Mouse (Mus musculus) intestine, embryonic 16.5 days (tissue): ENCODE measurements around the gene Twf2. TPM values are rescaled to one million over a fixed set of nuclear protein-coding genes. Genes with fewer than 3 reads are reported as not detected.
"Not testable (repeated sequence)": the region's sequence is repeated elsewhere in the genome, so short reads cannot be mapped to it uniquely, and the experiment has no call there.

Experiments used
- ATAC-seq: fragments of 200-750 bp; cut with Nextera tagmentation; 2 replicates; pipeline ENCODE4 v1.8.0; 2017; ENCODE audit warnings: moderate TSS enrichment, moderate library complexity
- H3K27ac ChIP-seq: fragments of 300-500 bp; sonication (generic); 2 replicates; pipeline ENCODE4 v1.5.1; 2014; ENCODE audit warnings: mild to moderate bottlenecking, low read length
- H3K27me3 ChIP-seq: fragments of 300-500 bp; sonication (generic); replicated peaks from 2 replicates; pipeline ENCODE4 v1.6.1; 2014; ENCODE audit warnings: low read length, control low read depth, mixed read lengths; ENCODE audit not compliant: control insufficient read depth, insufficient read depth
- H3K36me3 ChIP-seq: fragments of 300-500 bp; sonication (generic); 2 replicates; pipeline ENCODE4 v1.6.1; 2014; ENCODE audit warnings: low read length, control low read depth; ENCODE audit not compliant: control insufficient read depth, insufficient read depth
- H3K4me1 ChIP-seq: fragments of 300-500 bp; sonication (generic); 2 replicates; pipeline ENCODE4 v1.6.1; 2014; ENCODE audit warnings: low read length, control low read depth, mixed read lengths; ENCODE audit not compliant: control insufficient read depth, insufficient read depth
- H3K4me2 ChIP-seq: fragments of 300-500 bp; sonication (generic); 2 replicates; pipeline ENCODE4 v1.6.1; 2014; ENCODE audit warnings: low read depth, low read length, control low read depth
- H3K4me3 ChIP-seq: fragments of 300-500 bp; sonication (generic); 2 replicates; pipeline ENCODE4 v1.5.1; 2014; ENCODE audit warnings: mild to moderate bottlenecking, low read length
- H3K9ac ChIP-seq: fragments of 300-500 bp; sonication (generic); 2 replicates; pipeline ENCODE4 v1.6.1; 2014; ENCODE audit warnings: low read depth, low read length
- H3K9me3 ChIP-seq: fragments of 300-500 bp; sonication (generic); 2 replicates; pipeline ENCODE4 v1.6.1; 2016; ENCODE audit warnings: low read length, control low read depth; ENCODE audit not compliant: control insufficient read depth
- WGBS: fragments of 180-500 bp; shearing (Covaris S2); extraction: QIAGEN DNeasy Blood & Tissue Kit; methylation state at CpG from one replicate; pipeline ENCODE4 v1.1.7; 2014; 5-methylcytosine and 5-hydroxymethylcytosine counted together
- polyA plus RNA-seq: library from polyadenylated mRNA; unstranded; fragments of >200 nt; fragmentation: Nextera tagmentation; extraction: Ambion mirVana; gene quantifications from 2 replicates; pipeline ENCODE4 v1.2.1, GENCODE M21; 2015

Gene Twf2
- polyA plus RNA-seq, 1 experiment from 2014 or later = 48.6 TPM

- H3K4me2 ChIP-seq = no peak overlapping the region
- no peak overlapping the region for H3K27ac ChIP-seq
- no peaks in the 10 kb centered on the region for H3K36me3 ChIP-seq
- ATAC-seq = no peak
- WGBS = 51% methylated on average over 2 of the region's 2 CpGs
- H3K27me3 ChIP-seq = no peaks in the 10 kb centered on the region
- no peak overlapping the region for H3K9ac ChIP-seq
- no peaks in the 10 kb centered on the region for H3K9me3 ChIP-seq
- peaks cover 5% of the 10 kb centered on the region; the same call in 1 of the 2 replicates for H3K4me1 ChIP-seq
- no peak overlapping the region for H3K4me3 ChIP-seq
These were observed 36.2 kb upstream of the Twf2 start for GRCm38 (mm10) chr9:106166709-106167108.

- 70% methylated on average over 3 of the region's 3 CpGs for WGBS
- ATAC-seq = no peak
- H3K4me2 ChIP-seq = no peak overlapping the region
These were observed 35.7 kb upstream of the Twf2 start for GRCm38 (mm10) chr9:106167241-106167640.

GRCm38 (mm10) chr9:106167703-106168102, 35.2 kb upstream of the Twf2 start:
- Histone ChIP-seq H3K27ac (no peak overlapping the region), H3K4me3 (no peak overlapping the region), H3K9ac (no peak overlapping the region), H3K9me3 (no peaks in the 10 kb centered on the region), H3K36me3 (no peaks in the 10 kb centered on the region), H3K4me2 (no peak overlapping the region), H3K27me3 (no peaks in the 10 kb centered on the region), H3K4me1 (peaks cover 5% of the 10 kb centered on the region; the same call in 1 of the 2 replicates)
- WGBS = 56% methylated on average over 1 of the region's 1 CpGs
- ATAC-seq = no peak

More at GRCm38 (mm10) chr9:106167241-106167640, 35.7 kb upstream of the Twf2 start:
- no peak overlapping the region for H3K27ac ChIP-seq
- H3K4me3 ChIP-seq = no peak overlapping the region
- peaks cover 5% of the 10 kb centered on the region; the same call in 1 of the 2 replicates for H3K4me1 ChIP-seq
- H3K36me3 ChIP-seq = no peaks in the 10 kb centered on the region
- no peaks in the 10 kb centered on the region for H3K27me3 ChIP-seq
- H3K9me3 ChIP-seq = no peaks in the 10 kb centered on the region
- H3K9ac ChIP-seq = no peak overlapping the region

- H3K36me3 ChIP-seq, H3K27me3 ChIP-seq, H3K27ac ChIP-seq, H3K4me3 ChIP-seq, H3K4me2 ChIP-seq, H3K9ac ChIP-seq, ATAC-seq, H3K9me3 ChIP-seq: not testable (repeated sequence)
- WGBS = 73% methylated on average over 1 of the region's 1 CpGs
- peaks cover 16% of the 10 kb centered on the region for H3K4me1 ChIP-seq
These were observed 33.9 kb upstream of the Twf2 start for GRCm38 (mm10) chr9:106169006-106169405.

GRCm38 (mm10) chr9:106169917-106170316, 33.0 kb upstream of the Twf2 start:
- peak overlapping the region; percentile 90 for H3K4me2 ChIP-seq
- H3K4me3 ChIP-seq = peak overlapping the region; percentile 67; the same call in 1 of the 2 replicates
- no peak for ATAC-seq
- H3K9ac ChIP-seq = 0 out of 2 replicates have a peak overlapping the region, but pooled peaks have one; percentile 86
- no peak overlapping the region for H3K27ac ChIP-seq
- H3K4me1 ChIP-seq = peaks cover 22% of the 10 kb centered on the region
- H3K27me3 ChIP-seq = no peaks in the 10 kb centered on the region
- 32% methylated on average over 6 of the region's 6 CpGs for WGBS
- H3K9me3 ChIP-seq = no peaks in the 10 kb centered on the region
- no peaks in the 10 kb centered on the region for H3K36me3 ChIP-seq

- H3K27ac ChIP-seq = peak within 1 kb of the TSS; percentile 97
- peaks cover 30% of the 10 kb centered on the region for H3K4me1 ChIP-seq
- peak within 1 kb of the TSS; percentile 90 for H3K4me2 ChIP-seq
- peak within 1 kb of the TSS; percentile 86 for H3K9ac ChIP-seq
- no peaks in the 10 kb centered on the region for H3K9me3 ChIP-seq
- peak within 1 kb of the TSS; percentile 67 for H3K4me3 ChIP-seq
- ATAC-seq = peak; percentile 92
- no peaks in the 10 kb centered on the region for H3K27me3 ChIP-seq
- H3K36me3 ChIP-seq = no peaks in the 10 kb centered on the region
- WGBS = under 1% methylated on average over 73 of the region's 81 CpGs
These were observed 32.2 kb upstream of the Twf2 start, which contains the start of gene Wdr82 for GRCm38 (mm10) chr9:106170556-106171345. TSS of gene Wdr82 (plus strand) at chr9:106170928.

GRCm38 (mm10) chr9:106171346-106172158, 31.4 kb upstream of the Twf2 start:
- WGBS = under 1% methylated on average over 30 of the region's 30 CpGs
- H3K4me3 ChIP-seq = peak overlapping the region; percentile 67
- H3K36me3 ChIP-seq = no peaks in the 10 kb centered on the region
- peaks cover 36% of the 10 kb centered on the region for H3K4me1 ChIP-seq
- no peaks in the 10 kb centered on the region for H3K9me3 ChIP-seq
- H3K9ac ChIP-seq = peak overlapping the region; percentile 86
- H3K27ac ChIP-seq = peak overlapping the region; percentile 97
- H3K27me3 ChIP-seq = no peaks in the 10 kb centered on the region
- peak overlapping the region; percentile 56 for H3K4me2 ChIP-seq
- ATAC-seq = peak; percentile 49

- Histone ChIP-seq H3K4me2 (peak overlapping the region; percentile 56), H3K27me3 (no peaks in the 10 kb centered on the region), H3K36me3 (no peaks in the 10 kb centered on the region), H3K9me3 (no peaks in the 10 kb centered on the region), H3K4me1 (peaks cover 37% of the 10 kb centered on the region), H3K27ac (no peak overlapping the region), H3K4me3 (peak overlapping the region; percentile 67), H3K9ac (no peak overlapping the region)
- ATAC-seq = no peak
- 9% methylated on average over 3 of the region's 3 CpGs for WGBS
These were observed 30.4 kb upstream of the Twf2 start for GRCm38 (mm10) chr9:106172527-106172926.

- H3K36me3 ChIP-seq = 0 out of 2 replicates have a peak, but pooled peaks cover 4% of the 10 kb centered on the region
- H3K27me3 ChIP-seq = no peaks in the 10 kb centered on the region
- peak overlapping the region; percentile 56; the same call in 1 of the 2 replicates for H3K4me2 ChIP-seq
- peak overlapping the region; percentile 36 for H3K4me3 ChIP-seq
- no peak for ATAC-seq
- 66% methylated on average over 2 of the region's 2 CpGs for WGBS
- H3K9ac ChIP-seq = no peak overlapping the region
- H3K27ac ChIP-seq = no peak overlapping the region
- H3K9me3 ChIP-seq = no peaks in the 10 kb centered on the region
- peaks cover 37% of the 10 kb centered on the region for H3K4me1 ChIP-seq
These were observed 29.5 kb upstream of the Twf2 start for GRCm38 (mm10) chr9:106173363-106173762.
